Mouse (Mus musculus) limb, embryonic 14.5 days (tissue): Measurements from ENCODE around the gene Fes. TPM values are rescaled to one million over a fixed set of nuclear protein-coding genes. Genes with fewer than 3 reads are reported as not detected.

Source experiments
- ATAC-seq: fragments of 200-750 bp; cut with Nextera tagmentation; 2 replicates; pipeline ENCODE4 v1.8.0; 2017; ENCODE audit warnings: low read depth, moderate number of reproducible peaks, moderate TSS enrichment; ENCODE audit not compliant: low FRiP score
- DNase-seq: peaks from one replicate; pipeline ENCODE4 v3.0.0-alpha.2; 2015; ENCODE audit warnings: low spot score
- H3K27ac ChIP-seq: fragments of 300-500 bp; sonication (generic); replicated peaks from 2 replicates; pipeline ENCODE4 v1.5.1; 2014; ENCODE audit warnings: low read depth, mild to moderate bottlenecking, low read length, moderate library complexity, mixed read lengths
- H3K27me3 ChIP-seq: fragments of 300-500 bp; sonication (generic); 2 replicates; pipeline ENCODE4 v1.6.1; 2014; ENCODE audit warnings: low read length, mixed read lengths; ENCODE audit not compliant: control insufficient read depth, insufficient read depth
- H3K36me3 ChIP-seq: fragments of 300-500 bp; sonication (generic); 2 replicates; pipeline ENCODE4 v1.6.1; 2014; ENCODE audit warnings: mild to moderate bottlenecking, low read length, moderate library complexity, mixed read lengths; ENCODE audit not compliant: control insufficient read depth, insufficient read depth
- H3K4me1 ChIP-seq: fragments of 300-500 bp; sonication (generic); 2 replicates; pipeline ENCODE4 v1.6.1; 2014; ENCODE audit warnings: antibody characterized with exemption, low read length, mixed read lengths; ENCODE audit not compliant: control insufficient read depth, insufficient read depth
- H3K4me2 ChIP-seq: fragments of 300-500 bp; sonication (generic); replicated peaks from 2 replicates; pipeline ENCODE4 v1.6.1; 2014; ENCODE audit warnings: low read depth, mild to moderate bottlenecking, low read length, moderate library complexity; ENCODE audit not compliant: severe bottlenecking
- H3K4me3 ChIP-seq: fragments of 300-500 bp; sonication (generic); replicated peaks from 2 replicates; pipeline ENCODE4 v1.5.1; 2014; ENCODE audit warnings: low read length
- H3K9ac ChIP-seq: fragments of 300-500 bp; sonication (generic); 2 replicates; pipeline ENCODE4 v1.6.1; 2014; ENCODE audit warnings: mild to moderate bottlenecking, low read depth, low read length, moderate library complexity; ENCODE audit not compliant: severe bottlenecking
- H3K9me3 ChIP-seq: fragments of 300-500 bp; sonication (generic); 2 replicates; pipeline ENCODE4 v1.6.1; 2016; ENCODE audit warnings: low read length; ENCODE audit not compliant: control insufficient read depth
- POLR2A ChIP-seq: fragments of 200-500 bp; IDR thresholded peaks from 2 replicates; pipeline ENCODE4 v1.8.0; 2012; ENCODE audit warnings: inconsistent platforms, mild to moderate bottlenecking, moderate library complexity, borderline replicate concordance; ENCODE audit not compliant: insufficient read depth, insufficient read length; ENCODE audit errors: extremely low read depth
- WGBS: fragments of 180-500 bp; shearing (Covaris S2); extraction: QIAGEN DNeasy Blood & Tissue Kit; methylation state at CpG from one replicate; pipeline ENCODE4 v1.1.7; 2014; 5-methylcytosine and 5-hydroxymethylcytosine counted together
- polyA plus RNA-seq, 2 experiments: library from polyadenylated mRNA; depleted of rRNA in 1 of 2; stranded (reverse) in 1 of 2; unstranded in 1 of 2; fragments of >200 nt; fragmentation: Nextera tagmentation in 1 of 2; extraction: Ambion mirVana in 1 of 2; gene quantifications; 2 replicates each; pipeline versions ENCODE4 v1.2.1 to v1.2.3; 2012 to 2014

Fes gene
- polyA plus RNA-seq, 2 experiments: 12.6 to 23.5 TPM

GRCm38 (mm10) chr7:80374280-80374679 lies 13.5 kb downstream of the Fes start:
- Histone ChIP-seq H3K4me3 (no peak overlapping the region), H3K4me1 (peaks cover 9% of the 10 kb centered on the region), H3K4me2 (no peak overlapping the region), H3K27me3 (no peaks in the 10 kb centered on the region), H3K9ac (no peak overlapping the region), H3K9me3 (no peaks in the 10 kb centered on the region), H3K36me3 (peaks cover 13% of the 10 kb centered on the region), H3K27ac (no peak overlapping the region)
- no peak for TF ChIP-seq POLR2A
- 59% methylated on average over 3 of the region's 3 CpGs for WGBS
- DNase-seq (no peak), ATAC-seq (no peak)

- Histone ChIP-seq H3K27ac (no peak overlapping the region), H3K4me3 (no peak overlapping the region), H3K4me1 (peaks cover 12% of the 10 kb centered on the region), H3K27me3 (no peaks in the 10 kb centered on the region), H3K9ac (no peak overlapping the region), H3K36me3 (peaks cover 10% of the 10 kb centered on the region), H3K4me2 (no peak overlapping the region), H3K9me3 (no peaks in the 10 kb centered on the region)
- DNase-seq: no peak
- ATAC-seq: no peak
- TF ChIP-seq POLR2A: no peak
- WGBS: 76% methylated on average over 12 of the region's 12 CpGs
Observed at GRCm38 (mm10) chr7:80373850-80374249, 13.9 kb downstream of the Fes start.

- Histone ChIP-seq H3K4me1 (peaks cover 12% of the 10 kb centered on the region), H3K4me2 (no peak overlapping the region), H3K4me3 (no peak overlapping the region), H3K36me3 (peaks cover 9% of the 10 kb centered on the region), H3K9ac (no peak overlapping the region), H3K27ac (no peak overlapping the region), H3K27me3 (no peaks in the 10 kb centered on the region), H3K9me3 (no peaks in the 10 kb centered on the region)
- no peak for DNase-seq
- 77% methylated on average over 4 of the region's 4 CpGs for WGBS
- no peak for ATAC-seq
- TF ChIP-seq POLR2A: no peak
Observed at GRCm38 (mm10) chr7:80373352-80373751, 14.4 kb downstream of the Fes start.

GRCm38 (mm10) chr7:80372667-80373066 lies 15.1 kb downstream of the Fes start:
- Histone ChIP-seq H3K27me3 (no peaks in the 10 kb centered on the region), H3K9ac (no peak overlapping the region), H3K9me3 (no peaks in the 10 kb centered on the region), H3K27ac (no peak overlapping the region), H3K4me3 (no peak overlapping the region), H3K4me1 (peaks cover 12% of the 10 kb centered on the region), H3K4me2 (no peak overlapping the region), H3K36me3 (peaks cover 12% of the 10 kb centered on the region)
- ATAC-seq (no peak), DNase-seq (no peak)
- 51% methylated on average over 2 of the region's 2 CpGs for WGBS
- TF ChIP-seq POLR2A: no peak

- Histone ChIP-seq H3K4me3 (no peak overlapping the region), H3K36me3 (peaks cover 15% of the 10 kb centered on the region), H3K9me3 (no peaks in the 10 kb centered on the region), H3K9ac (no peak overlapping the region), H3K4me2 (no peak overlapping the region), H3K4me1 (peaks cover 12% of the 10 kb centered on the region), H3K27me3 (no peaks in the 10 kb centered on the region), H3K27ac (no peak overlapping the region)
- no peak for TF ChIP-seq POLR2A
- WGBS: 90% methylated on average over 3 of the region's 3 CpGs
- no peak for ATAC-seq
- DNase-seq: no peak
Observed at GRCm38 (mm10) chr7:80372166-80372565, 15.6 kb downstream of the Fes start.
